Mouse (Mus musculus) spleen, adult 2 months (tissue): ENCODE data around the gene Ccpg1. TPM values are rescaled to one million over a fixed set of nuclear protein-coding genes. Genes with fewer than 3 reads are reported as not detected.

Experiments
- DNase-seq, 2 experiments: peaks; one replicate each; pipeline versions ENCODE4 v3.0.0 to v3.0.0-alpha.2; 2012 to 2021; ENCODE audit warnings: low spot score in 2 of 2, low read depth in 1 of 2
- H3K27ac ChIP-seq: fragments of 200-500 bp; 2 replicates; pipeline ENCODE4 v1.5.1; 2012; ENCODE audit warnings: low read length, inconsistent platforms; ENCODE audit not compliant: insufficient read depth
- H3K27me3 ChIP-seq: fragments of 200-500 bp; 2 replicates; pipeline ENCODE4 v1.6.1; 2012; ENCODE audit warnings: mild to moderate bottlenecking, moderate library complexity, low read length, inconsistent platforms; ENCODE audit not compliant: control insufficient read depth, insufficient read depth
- H3K36me3 ChIP-seq: fragments of 200-500 bp; 2 replicates; pipeline ENCODE4 v1.6.1; 2012; ENCODE audit warnings: mild to moderate bottlenecking, low read length, inconsistent platforms; ENCODE audit not compliant: control insufficient read depth, insufficient read depth
- H3K4me1 ChIP-seq: fragments of 200-500 bp; 2 replicates; pipeline ENCODE4 v1.6.1; 2011; ENCODE audit warnings: inconsistent platforms; ENCODE audit not compliant: control insufficient read depth, insufficient read depth, insufficient read length
- H3K4me3 ChIP-seq: fragments of 200-500 bp; 2 replicates; pipeline ENCODE4 v1.5.1; 2011; ENCODE audit warnings: mild to moderate bottlenecking, inconsistent platforms; ENCODE audit not compliant: insufficient read depth, insufficient read length; ENCODE audit errors: extremely low read depth
- CTCF ChIP-seq: fragments of 200-500 bp; IDR thresholded peaks from 2 replicates; pipeline ENCODE4 v1.5.1; 2011; ENCODE audit warnings: mild to moderate bottlenecking, inconsistent platforms; ENCODE audit not compliant: insufficient read depth, insufficient read length, insufficient replicate concordance; ENCODE audit errors: extremely low read depth
- POLR2A ChIP-seq: fragments of 200-500 bp; IDR thresholded peaks from 2 replicates; pipeline ENCODE4 v1.6.1; 2011; ENCODE audit warnings: low read depth, low read length, inconsistent platforms
- WGBS: fragments of 180-500 bp; shearing (Covaris S2); methylation state at CpG from one replicate; pipeline ENCODE4 v1.1.7; 2018; 5-methylcytosine and 5-hydroxymethylcytosine counted together
- polyA plus RNA-seq: library from polyadenylated mRNA; depleted of rRNA; stranded (reverse); fragments of >200 nt; gene quantifications from 2 replicates; pipeline ENCODE4 v1.2.3, GENCODE M21; 2012

The Ccpg1 gene
- polyA plus RNA-seq, 1 experiment: 6.5 TPM

DNA sequence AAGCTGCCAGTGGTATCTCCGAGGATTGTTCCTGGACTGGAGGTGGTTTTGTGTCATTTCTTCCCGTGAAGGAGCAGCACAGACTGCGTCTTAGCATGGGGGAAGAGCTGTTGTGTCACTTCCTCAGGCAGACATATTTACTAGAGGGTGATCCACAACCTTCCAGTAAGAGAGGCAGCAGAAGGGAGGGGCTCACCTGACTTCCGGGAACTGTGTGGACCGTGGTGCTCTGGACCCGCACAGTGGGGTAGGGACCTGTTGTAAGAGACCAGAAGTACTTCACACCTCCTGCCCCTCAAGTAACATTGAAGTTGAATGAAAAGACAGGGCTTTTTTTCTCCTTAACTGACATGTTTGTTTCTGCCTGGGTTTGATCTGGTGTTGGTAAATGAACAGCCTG, 19.9 kb downstream of the Ccpg1 start:
- Histone ChIP-seq H3K4me3 (no peak overlapping the region), H3K27ac (no peak overlapping the region), H3K27me3 (no peaks in the 10 kb centered on the region), H3K4me1 (no peaks in the 10 kb centered on the region), H3K36me3 (peaks cover 29% of the 10 kb centered on the region)
- DNase-seq: no peak
- TF ChIP-seq POLR2A: no peak
- TF ChIP-seq CTCF: no peak
- WGBS: 92% methylated on average over 6 of the region's 6 CpGs

DNA sequence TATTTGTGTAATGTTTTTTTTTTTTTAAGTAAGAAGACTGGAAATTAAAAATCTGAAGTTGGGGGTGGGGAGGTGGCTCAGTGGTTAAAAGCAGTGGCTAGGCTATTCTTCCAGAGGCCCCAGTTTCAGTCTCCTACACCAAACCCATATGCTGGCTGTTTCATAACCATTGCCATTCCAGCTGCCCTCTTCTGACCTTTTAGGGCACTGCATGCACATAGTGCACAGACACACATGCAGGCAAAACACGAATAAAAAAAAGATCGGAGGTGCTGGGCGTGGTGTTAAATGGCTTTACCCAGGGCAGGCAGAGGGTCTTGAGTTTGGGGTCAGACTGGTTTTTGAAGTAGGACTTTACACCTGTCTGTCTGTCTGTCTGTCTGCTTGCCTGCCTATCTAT, 20.9 kb downstream of the Ccpg1 start:
- H3K4me3 ChIP-seq: no peak overlapping the region
- H3K4me1 ChIP-seq: no peaks in the 10 kb centered on the region
- TF ChIP-seq CTCF (no peak), POLR2A (no peak)
- H3K27ac ChIP-seq: no peak overlapping the region
- H3K36me3 ChIP-seq: peaks cover 31% of the 10 kb centered on the region
- no peaks in the 10 kb centered on the region for H3K27me3 ChIP-seq
- 94% methylated on average over 3 of the region's 3 CpGs for WGBS
- DNase-seq: no peak

DNA sequence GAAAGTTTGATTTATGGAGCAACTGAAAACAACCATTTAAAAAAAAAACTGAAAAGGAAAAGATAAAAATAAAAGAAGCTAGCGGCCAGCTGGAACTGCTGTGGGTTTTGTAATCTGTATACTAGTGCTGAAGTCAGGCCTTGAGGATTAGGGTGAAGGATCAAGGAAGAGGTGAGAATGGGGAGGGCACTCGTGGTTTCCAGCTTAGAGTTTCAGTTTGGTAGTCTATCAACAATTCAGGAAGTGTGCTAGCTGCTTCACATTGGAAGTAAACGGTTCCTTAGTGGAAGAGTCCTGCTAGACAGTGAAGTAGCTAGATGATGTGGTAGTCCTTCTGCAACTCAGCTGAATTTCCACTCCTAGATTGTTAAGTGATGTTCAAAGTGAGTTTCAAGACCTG, 23.2 kb downstream of the Ccpg1 start:
- H3K4me3 ChIP-seq: no peak overlapping the region
- no peaks in the 10 kb centered on the region for H3K4me1 ChIP-seq
- peaks cover 37% of the 10 kb centered on the region for H3K36me3 ChIP-seq
- 32% methylated on average over 3 of the region's 3 CpGs for WGBS
- no peaks in the 10 kb centered on the region for H3K27me3 ChIP-seq
- no peak for DNase-seq
- no peak for TF ChIP-seq POLR2A
- no peak for TF ChIP-seq CTCF
- no peak overlapping the region for H3K27ac ChIP-seq

GRCm38 (mm10) chr9:73012629-73013028, 27.4 kb downstream of the Ccpg1 start:
- Histone ChIP-seq H3K27ac (no peak overlapping the region), H3K36me3 (peaks cover 45% of the 10 kb centered on the region), H3K4me3 (no peak overlapping the region), H3K4me1 (no peaks in the 10 kb centered on the region), H3K27me3 (no peaks in the 10 kb centered on the region)
- TF ChIP-seq POLR2A: no peak
- 96% methylated on average over 4 of the region's 4 CpGs for WGBS
- DNase-seq: no peak

- no peak for DNase-seq
- WGBS: 94% methylated on average over 13 of the region's 13 CpGs
- no peak overlapping the region for H3K27ac ChIP-seq
- TF ChIP-seq POLR2A: no peak
- no peak for TF ChIP-seq CTCF
- no peaks in the 10 kb centered on the region for H3K4me1 ChIP-seq
- H3K4me3 ChIP-seq: no peak overlapping the region
- H3K27me3 ChIP-seq: no peaks in the 10 kb centered on the region
- peaks cover 47% of the 10 kb centered on the region for H3K36me3 ChIP-seq
Measured at GRCm38 (mm10) chr9:73014724-73015123, 29.5 kb downstream of the Ccpg1 start.

DNA sequence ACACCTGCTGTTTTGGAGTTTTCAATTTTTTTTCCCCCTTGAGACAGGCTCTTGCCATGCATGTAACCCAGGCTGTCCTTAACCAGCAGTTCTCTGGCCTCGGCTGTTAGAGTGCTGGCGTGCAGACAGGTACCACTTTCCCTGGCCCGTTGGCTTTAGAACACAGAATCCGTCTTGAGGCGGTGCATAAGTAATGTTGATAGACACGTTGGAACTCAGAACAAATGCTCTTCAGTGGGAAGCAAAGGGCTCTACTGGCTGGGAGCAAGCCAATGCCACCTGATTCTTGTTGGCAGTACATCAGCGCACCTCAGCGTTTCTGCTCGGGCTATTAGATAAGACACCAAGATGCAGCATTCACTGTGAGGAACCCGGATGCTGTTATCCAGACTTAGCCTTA, 34.6 kb downstream of the Ccpg1 start:
- no peak overlapping the region for H3K27ac ChIP-seq
- peaks cover 27% of the 10 kb centered on the region for H3K36me3 ChIP-seq
- no peak for DNase-seq
- no peak overlapping the region for H3K4me3 ChIP-seq
- H3K4me1 ChIP-seq: no peaks in the 10 kb centered on the region
- TF ChIP-seq POLR2A (no peak), CTCF (no peak)
- H3K27me3 ChIP-seq: no peaks in the 10 kb centered on the region
- WGBS: 93% methylated on average over 10 of the region's 10 CpGs

GRCm38 (mm10) chr9:73020566-73021097, 35.4 kb downstream of the Ccpg1 start:
- WGBS: 88% methylated on average over 5 of the region's 5 CpGs
- no peak for TF ChIP-seq CTCF
- TF ChIP-seq POLR2A: no peak
- Histone ChIP-seq H3K27me3 (no peaks in the 10 kb centered on the region), H3K4me1 (no peaks in the 10 kb centered on the region), H3K36me3 (peaks cover 22% of the 10 kb centered on the region), H3K4me3 (no peak overlapping the region), H3K27ac (no peak overlapping the region)
- DNase-seq: no peak
